Mouse (Mus musculus) CH12.LX (cell line): Measurements from ENCODE around the gene C2cd4b. TPM values are rescaled to one million over a fixed set of nuclear protein-coding genes. Genes with fewer than 3 reads are reported as not detected.
A peak's percentile ranks its signal among the peaks of the same experiment; 100 is the strongest.

Experiments used
- DNase-seq: peaks from one replicate; pipeline ENCODE4 v3.0.0-alpha.2; 2013; ENCODE audit errors: extremely low read depth
- H3K27ac ChIP-seq: 2 replicates; pipeline ENCODE4 v1.5.1; 2012; ENCODE audit warnings: low read depth, mild to moderate bottlenecking, control low read depth, moderate library complexity; ENCODE audit not compliant: insufficient read depth
- H3K27me3 ChIP-seq: replicated peaks from 2 replicates; pipeline ENCODE3; 2012; ENCODE audit warnings: inconsistent platforms
- H3K36me3 ChIP-seq, 2 experiments: replicated peaks in 1 of 2; 2 replicates each; pipeline versions ENCODE3 to v1.6.1; 2012; ENCODE audit warnings: inconsistent platforms in 1 of 2, low read length in 1 of 2, mild to moderate bottlenecking in 1 of 2, mixed read lengths in 1 of 2, moderate library complexity in 1 of 2; ENCODE audit not compliant: control insufficient read depth in 1 of 2, insufficient read depth in 1 of 2
- H3K4me1 ChIP-seq, 2 experiments: 2 replicates each; pipeline ENCODE4 v1.6.1; 2012; ENCODE audit warnings: inconsistent platforms in 1 of 2, moderate library complexity in 1 of 2; ENCODE audit not compliant: insufficient read depth in 2 of 2, control insufficient read depth in 1 of 2
- H3K4me2 ChIP-seq: 2 replicates; pipeline ENCODE4 v1.6.1; 2012; ENCODE audit warnings: low read depth, mild to moderate bottlenecking, control low read depth; ENCODE audit not compliant: poor library complexity, insufficient read depth, severe bottlenecking
- H3K4me3 ChIP-seq, 3 experiments: fragments of 150-350 bp in 1 of 3; sonication (generic) in 1 of 3; replicated peaks in 1 of 3; 2 replicates each; pipeline versions ENCODE3 to v1.5.1; 2011 to 2012; ENCODE audit warnings: low read depth in 2 of 3, low read length in 2 of 3, mild to moderate bottlenecking in 2 of 3, moderate library complexity in 2 of 3, control low read depth in 1 of 3, improper control_type of control experiment in 1 of 3, inconsistent platforms in 1 of 3, mixed read lengths in 1 of 3; ENCODE audit not compliant: poor library complexity in 1 of 3
- H3K79me2 ChIP-seq: replicated peaks from 2 replicates; pipeline ENCODE4 v1.6.1; 2012; ENCODE audit warnings: mild to moderate bottlenecking, moderate library complexity; ENCODE audit not compliant: control insufficient read depth, poor library complexity, insufficient read depth, severe bottlenecking; ENCODE audit errors: extremely low read depth
- H3K9ac ChIP-seq: 2 replicates; pipeline ENCODE4 v1.6.1; 2012; ENCODE audit warnings: low read depth, mild to moderate bottlenecking, control low read depth, moderate library complexity; ENCODE audit not compliant: insufficient read depth
- H3K9me3 ChIP-seq: replicated peaks from 2 replicates; pipeline ENCODE3; 2012; ENCODE audit warnings: low read length, inconsistent platforms, mixed read lengths
- CHD2 ChIP-seq: IDR thresholded peaks from 2 replicates; pipeline ENCODE4 v1.6.1; 2011; ENCODE audit warnings: low read length, improper control_type of control experiment
- CTCF ChIP-seq, 2 experiments: IDR thresholded peaks in 1 of 2; conservative IDR thresholded peaks in 1 of 2; 2 replicates each; pipeline ENCODE4 v1.5.1; 2011 to 2012; ENCODE audit warnings: low read depth in 2 of 2, low read length in 2 of 2, improper control_type of control experiment in 1 of 2, inconsistent platforms in 1 of 2, mild to moderate bottlenecking in 1 of 2, moderate library complexity in 1 of 2
- ELF1 ChIP-seq: IDR thresholded peaks from 2 replicates; pipeline ENCODE4 v1.6.1; 2014; ENCODE audit warnings: low read depth, mild to moderate bottlenecking, inconsistent platforms, low read length, improper control_type of control experiment
- ETS1 ChIP-seq: conservative IDR thresholded peaks from 2 replicates; pipeline ENCODE4 v1.6.1; 2012; ENCODE audit warnings: low read depth, mild to moderate bottlenecking, inconsistent platforms, low read length, improper control_type of control experiment, moderate library complexity
- IRF4 ChIP-seq: IDR thresholded peaks from 2 replicates; pipeline ENCODE4 v1.6.1; 2014; ENCODE audit warnings: low read depth, mild to moderate bottlenecking, inconsistent platforms, low read length, improper control_type of control experiment
- JUND ChIP-seq: conservative IDR thresholded peaks from 2 replicates; pipeline ENCODE4 v1.6.1; 2011; ENCODE audit warnings: low read depth, low read length, improper control_type of control experiment
- NELFE ChIP-seq: IDR thresholded peaks from 2 replicates; pipeline ENCODE4 v1.6.1; 2011; ENCODE audit warnings: low read depth, low read length, improper control_type of control experiment
- POLR2A ChIP-seq: IDR thresholded peaks from 2 replicates; pipeline ENCODE4 v1.6.1; 2011; ENCODE audit warnings: low read depth, mild to moderate bottlenecking, improper control_type of control experiment, low read length
- POLR2AphosphoS2 ChIP-seq: IDR thresholded peaks from 2 replicates; pipeline ENCODE4 v1.6.1; 2011; ENCODE audit warnings: low read depth, low read length, improper control_type of control experiment
- RAD21 ChIP-seq: IDR thresholded peaks from 2 replicates; pipeline ENCODE4 v1.6.1; 2011; ENCODE audit warnings: low read depth, mild to moderate bottlenecking, low read length, improper control_type of control experiment, moderate library complexity
- SMC3 ChIP-seq: IDR thresholded peaks from 2 replicates; pipeline ENCODE4 v1.6.1; 2011; ENCODE audit warnings: low read depth, low read length, improper control_type of control experiment
- TBP ChIP-seq: conservative IDR thresholded peaks from 2 replicates; pipeline ENCODE4 v1.6.1; 2011; ENCODE audit warnings: low read depth, low read length, improper control_type of control experiment
- TCF12 ChIP-seq: IDR thresholded peaks from 2 replicates; pipeline ENCODE4 v1.6.1; 2014; ENCODE audit warnings: low read depth, mild to moderate bottlenecking, inconsistent platforms, low read length, improper control_type of control experiment
- UBTF ChIP-seq: IDR thresholded peaks from 2 replicates; pipeline ENCODE4 v1.6.1; 2012; ENCODE audit warnings: low read depth, mild to moderate bottlenecking, inconsistent platforms, low read length, improper control_type of control experiment, moderate library complexity
- USF1 ChIP-seq: IDR thresholded peaks from 2 replicates; pipeline ENCODE4 v1.6.1; 2014; ENCODE audit warnings: low read depth, mild to moderate bottlenecking, inconsistent platforms, low read length, improper control_type of control experiment
- ZNF384 ChIP-seq: IDR thresholded peaks from 2 replicates; pipeline ENCODE4 v1.6.1; 2012; ENCODE audit warnings: low read depth, low read length, improper control_type of control experiment, inconsistent platforms
- dilution Hi-C: fragments of 300-500 bp; cut with MboI; formaldehyde crosslinking; loops from 2 replicates; pipeline ENCODE4 v1.14.3; 2020; ENCODE audit warnings: low sequenced_read_pairs; ENCODE audit not compliant: extremely low pct_unique_long_range_greater_than_20kb, extremely low pct_ligation_motif_present
- in situ Hi-C: fragments of 300-500 bp; cut with MboI; formaldehyde crosslinking; loops from 3 replicates; pipeline ENCODE4 v1.14.3; 2019; ENCODE audit warnings: low sequenced_read_pairs, low pct_ligation_motif_present, low pct_unique_long_range_greater_than_20kb, mixed read lengths
- polyA plus RNA-seq: library from polyadenylated mRNA; unstranded; fragments of >175 nt; gene quantifications from 2 replicates; pipeline ENCODE4 v1.2.1, GENCODE M21; 2012; ENCODE audit warnings: low read depth; ENCODE audit not compliant: insufficient read length
- total RNA-seq, 2 experiments: library from RNA; depleted of rRNA; stranded (reverse); fragments of 300-350 nt in 1 of 2; fragments of >200 nt in 1 of 2; gene quantifications; 2 replicates each; pipeline ENCODE4 v1.2.3; 2012 to 2014

Gene C2cd4b
- total and polyA plus RNA-seq, 3 experiments, result not detected

DNA sequence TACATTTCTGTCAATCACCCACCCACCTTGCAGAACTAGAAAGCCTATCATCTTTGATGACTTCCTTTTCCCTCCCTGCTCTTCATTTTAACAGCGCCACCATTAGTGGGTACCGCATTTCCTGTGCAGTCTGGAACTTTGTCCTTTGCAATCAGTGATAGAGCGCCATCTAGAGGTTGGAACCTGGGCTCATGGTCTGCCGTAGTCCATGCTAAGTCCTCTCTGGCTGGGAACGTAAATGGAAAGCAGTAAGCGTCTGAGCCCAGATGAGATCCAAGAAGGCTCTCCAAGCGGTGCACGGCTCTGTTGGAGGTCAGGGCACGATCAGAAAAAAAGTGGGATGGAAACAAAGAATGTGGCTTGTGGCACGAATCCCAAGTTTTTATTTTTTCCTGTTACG is 23.8 kb upstream of the C2cd4b start:
- peak overlapping the region; percentile 19; the same call in 1 of the 2 replicates for H3K4me2 ChIP-seq
- TF ChIP-seq RAD21, result peak; percentile 68
- no peak for TF ChIP-seq USF1
- TF ChIP-seq UBTF, result no peak
- 0 out of 2 replicates have a peak, but pooled peaks have one; percentile 6 for TF ChIP-seq IRF4
- peak; percentile 53; the same call in 1 of the 2 replicates for TF ChIP-seq ELF1
- TF ChIP-seq NELFE, result peak; percentile 48; the same call in 1 of the 2 replicates
- TF ChIP-seq SMC3, result peak; percentile 68
- no peak for TF ChIP-seq POLR2A
- peak; percentile 25 to 92; a peak in 2 of 4 replicates for TF ChIP-seq CTCF (conservative IDR thresholded peaks at IDR 0.05 in 1 of 2, IDR thresholded peaks at IDR 0.05 in 1 of 2; ENCODE audit: low read depth in 2 of 2, low read length in 2 of 2)
- TF ChIP-seq ZNF384, result no peak; the same call in 1 of the 2 replicates
- no peak for TF ChIP-seq TCF12
- no peak for TF ChIP-seq JUND
- TF ChIP-seq, all 38 proteins: peak for 6
- H3K9ac ChIP-seq, result no peak overlapping the region
- H3K4me1 ChIP-seq, result peaks cover 0 to 6% of the 10 kb centered on the region in 2 experiments; a peak in 1 of 4 replicates
- H3K79me2 ChIP-seq, result no peaks in the 10 kb centered on the region
- DNase-seq, result peak; percentile 48
- H3K27ac ChIP-seq, result no peak overlapping the region
- H3K27me3 ChIP-seq, result peaks cover 3% of the 10 kb centered on the region
- dilution Hi-C loops, result no loop called here
- no peak overlapping the region for H3K4me3 ChIP-seq
- no peaks in the 10 kb centered on the region for H3K36me3 ChIP-seq
- in situ Hi-C loops, result no loop called here
- H3K9me3 ChIP-seq, result no peaks in the 10 kb centered on the region

DNA sequence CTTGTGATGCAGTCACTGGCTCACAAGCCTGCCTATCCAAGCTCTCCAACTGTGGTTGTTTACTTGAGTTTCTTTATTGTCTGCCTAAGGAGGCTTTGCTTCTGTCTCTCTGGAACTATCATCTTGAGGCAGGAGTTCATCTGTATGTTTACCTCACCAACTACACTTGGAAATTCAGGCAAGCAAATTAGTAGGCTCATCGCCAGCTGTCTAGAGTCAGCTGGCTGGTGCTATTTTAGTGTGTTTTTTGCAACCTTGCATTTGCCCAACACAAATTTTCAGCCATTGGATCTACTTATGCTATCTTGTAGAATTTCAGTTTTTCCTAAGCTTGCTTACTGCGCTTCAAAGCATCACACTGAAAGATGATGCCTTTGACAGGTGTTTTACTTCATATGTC is 18.0 kb upstream of the C2cd4b start:
- peaks cover 4% of the 10 kb centered on the region for H3K9me3 ChIP-seq
- no peak overlapping the region for H3K4me2 ChIP-seq
- H3K79me2 ChIP-seq, result no peaks in the 10 kb centered on the region
- no peaks in the 10 kb centered on the region for H3K36me3 ChIP-seq
- TF ChIP-seq USF1, result no peak
- no peak for TF ChIP-seq ETS1
- no peak for TF ChIP-seq POLR2A
- TF ChIP-seq TBP, result no peak
- TF ChIP-seq POLR2AphosphoS2, result no peak
- no peak for TF ChIP-seq CHD2
- TF ChIP-seq NELFE, result no peak
- in situ Hi-C loops, result no loop called here
- no peak overlapping the region for H3K4me3 ChIP-seq
- no peaks in the 10 kb centered on the region for H3K27me3 ChIP-seq
- DNase-seq, result no peak
- no peak overlapping the region for H3K27ac ChIP-seq
- dilution Hi-C loops, result no loop called here
- peaks cover 0 to 6% of the 10 kb centered on the region in 2 experiments; a peak in 1 of 4 replicates for H3K4me1 ChIP-seq
- no peak overlapping the region for H3K9ac ChIP-seq
